Mouse (Mus musculus) liver, adult (tissue): ENCODE results near the gene Gramd1b.

Experiments
- GATA4 ChIP-seq: IDR thresholded peaks from 2 replicates; pipeline ENCODE4 v1.6.1; 2014; ENCODE audit warnings: mild to moderate bottlenecking, low read length; ENCODE audit not compliant: insufficient replicate concordance

Gramd1b gene

GRCm38 (mm10) chr9:40389175-40389574, 142.0 kb downstream of the Gramd1b start:
- TF ChIP-seq GATA4, result no peak

GRCm38 (mm10) chr9:40384781-40385180, 146.4 kb downstream of the Gramd1b start:
- no peak for TF ChIP-seq GATA4

GRCm38 (mm10) chr9:40382508-40382907, 148.7 kb downstream of the Gramd1b start:
- no peak for TF ChIP-seq GATA4

DNA sequence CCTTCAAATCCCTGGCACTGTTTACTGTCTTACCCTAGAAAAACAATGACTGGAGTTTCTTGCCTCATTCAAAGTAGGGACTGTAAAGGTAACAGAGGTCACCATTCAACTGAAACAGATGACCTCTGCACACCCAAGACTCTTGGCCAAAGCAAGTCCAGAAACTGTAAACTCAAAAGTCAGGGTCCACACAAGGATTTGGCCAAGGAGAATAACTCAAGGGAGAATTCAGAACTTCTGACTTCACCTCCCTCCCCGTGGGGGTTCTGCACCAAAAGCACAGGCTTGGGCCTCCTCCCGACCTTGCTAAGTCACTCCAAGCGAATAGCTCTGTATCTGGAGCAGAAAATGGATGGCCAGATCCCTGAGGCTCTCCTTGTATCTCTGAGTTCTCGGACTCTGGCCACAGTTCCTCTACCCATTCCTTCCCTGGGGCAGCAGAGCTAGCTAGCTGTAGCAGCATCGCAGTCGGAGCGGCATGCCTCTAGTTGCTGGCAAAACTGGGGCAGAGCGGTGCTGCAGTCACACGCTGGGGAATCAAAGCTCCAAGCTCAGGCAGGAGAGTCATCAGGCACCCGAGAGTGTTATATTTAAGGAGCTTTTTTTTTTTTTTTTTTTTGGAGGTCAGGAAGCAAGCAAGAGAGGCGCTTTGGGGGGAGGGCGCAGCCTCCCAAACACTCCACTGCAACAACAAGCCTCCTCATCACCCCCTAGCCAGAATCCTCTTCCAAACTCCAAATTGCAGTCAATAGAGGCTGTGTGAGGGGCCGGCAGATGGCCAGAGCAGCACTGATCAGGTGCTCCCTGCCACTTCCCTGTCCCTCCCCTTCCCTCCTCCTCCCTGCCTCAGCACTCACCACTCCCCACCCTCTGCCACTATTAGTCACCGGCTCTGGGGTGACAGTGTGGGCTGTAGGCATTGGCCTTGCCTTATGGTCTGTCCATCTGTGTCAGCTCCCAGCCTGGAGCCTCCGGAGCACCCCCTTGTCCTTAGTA, 149.5 kb downstream of the Gramd1b start:
- no peak for TF ChIP-seq GATA4

GRCm38 (mm10) chr9:40376711-40377410, 154.3 kb downstream of the Gramd1b start:
- TF ChIP-seq GATA4, result no peak

DNA sequence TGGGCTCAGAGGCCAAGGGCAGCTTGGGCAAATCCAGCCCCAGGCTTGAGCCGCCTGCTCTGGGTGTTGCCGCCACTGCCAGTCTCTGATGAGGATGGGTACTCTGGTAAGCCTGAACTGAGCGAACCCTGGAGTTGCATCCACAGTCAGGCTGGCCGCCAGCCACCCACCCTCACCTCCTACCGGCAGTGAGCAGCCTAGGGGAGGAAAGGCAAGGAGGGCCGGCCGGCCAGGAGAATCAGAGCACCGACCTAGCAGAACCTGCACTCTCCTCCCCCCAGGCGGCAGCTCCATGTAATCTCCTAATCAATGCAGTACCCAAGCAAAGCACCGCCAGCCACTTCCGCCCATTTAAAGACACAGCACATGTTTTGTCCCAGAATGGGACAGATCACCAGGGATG, 155.0 kb downstream of the Gramd1b start:
- no peak; the same call in 1 of the 2 replicates for TF ChIP-seq GATA4

DNA sequence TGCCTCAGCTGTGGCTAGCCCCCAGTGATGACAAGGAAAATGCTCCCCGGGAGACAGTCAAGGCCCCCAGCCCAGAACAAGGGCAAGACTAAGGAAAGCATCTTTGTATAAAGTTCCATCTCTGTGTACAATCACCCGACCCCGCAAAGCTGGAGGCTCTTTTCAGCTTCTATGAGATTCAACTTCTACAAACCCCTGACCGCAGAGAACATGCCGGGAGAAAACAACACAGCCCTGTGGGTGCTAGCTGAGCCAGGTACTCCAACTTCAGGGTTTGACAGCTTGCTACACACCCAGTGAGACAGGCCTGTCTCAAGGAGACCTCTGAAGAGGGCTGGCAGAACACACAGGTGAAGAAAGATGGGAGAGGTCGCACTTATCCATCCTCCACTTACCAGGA, 155.7 kb downstream of the Gramd1b start:
- TF ChIP-seq GATA4, result no peak

DNA sequence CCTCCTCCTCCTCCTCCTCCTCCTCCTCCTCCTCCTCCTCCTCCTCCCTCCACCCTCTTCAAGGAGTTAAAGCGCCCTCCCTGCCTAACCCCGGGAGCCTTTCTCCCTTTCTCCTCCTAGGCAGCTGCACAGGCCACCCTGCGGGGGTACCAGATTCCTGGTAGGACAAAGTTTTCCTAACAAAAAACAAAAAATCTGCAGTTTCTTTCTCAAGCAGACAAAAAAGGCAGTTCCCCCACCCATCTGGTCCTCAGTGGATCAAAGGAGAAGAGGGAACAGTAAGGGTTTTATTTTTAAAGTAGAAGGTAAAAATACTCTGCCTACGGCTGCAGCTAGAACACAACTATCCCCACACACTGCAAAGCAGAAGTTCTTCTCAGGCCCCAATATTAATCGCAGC, 156.2 kb downstream of the Gramd1b start:
- TF ChIP-seq GATA4, result no peak

GRCm38 (mm10) chr9:40374533-40374971, 156.6 kb downstream of the Gramd1b start:
- TF ChIP-seq GATA4, result no peak

- no peak for TF ChIP-seq GATA4
These were observed 157.1 kb downstream of the Gramd1b start for GRCm38 (mm10) chr9:40374052-40374451.

DNA sequence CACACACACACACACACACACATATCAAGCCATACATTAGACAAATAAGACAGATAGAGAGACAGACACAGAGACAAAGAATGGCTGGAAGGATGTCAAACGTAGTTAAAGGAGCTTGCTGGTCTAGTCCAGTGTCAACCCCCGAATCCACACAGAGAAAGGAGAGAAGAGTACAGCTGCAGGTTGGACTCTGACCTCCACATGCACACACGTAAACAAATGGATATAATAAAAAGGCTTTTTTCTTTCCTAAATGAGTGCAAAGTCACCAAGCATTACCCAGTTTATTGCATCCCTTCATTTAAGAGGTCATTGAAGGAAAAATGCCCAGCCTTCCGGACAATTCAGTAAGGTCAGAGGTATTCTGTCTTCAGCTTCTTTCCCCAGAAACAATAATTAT, 161.0 kb downstream of the Gramd1b start:
- TF ChIP-seq GATA4, result no peak

- no peak for TF ChIP-seq GATA4
These were observed 164.4 kb downstream of the Gramd1b start for GRCm38 (mm10) chr9:40366795-40367194.

GRCm38 (mm10) chr9:40364312-40364711, 166.9 kb downstream of the Gramd1b start:
- no peak for TF ChIP-seq GATA4

GRCm38 (mm10) chr9:40361970-40362369, 169.2 kb downstream of the Gramd1b start:
- TF ChIP-seq GATA4, result no peak

- TF ChIP-seq GATA4, result no peak
These were observed 172.7 kb downstream of the Gramd1b start for GRCm38 (mm10) chr9:40358408-40358896.

DNA sequence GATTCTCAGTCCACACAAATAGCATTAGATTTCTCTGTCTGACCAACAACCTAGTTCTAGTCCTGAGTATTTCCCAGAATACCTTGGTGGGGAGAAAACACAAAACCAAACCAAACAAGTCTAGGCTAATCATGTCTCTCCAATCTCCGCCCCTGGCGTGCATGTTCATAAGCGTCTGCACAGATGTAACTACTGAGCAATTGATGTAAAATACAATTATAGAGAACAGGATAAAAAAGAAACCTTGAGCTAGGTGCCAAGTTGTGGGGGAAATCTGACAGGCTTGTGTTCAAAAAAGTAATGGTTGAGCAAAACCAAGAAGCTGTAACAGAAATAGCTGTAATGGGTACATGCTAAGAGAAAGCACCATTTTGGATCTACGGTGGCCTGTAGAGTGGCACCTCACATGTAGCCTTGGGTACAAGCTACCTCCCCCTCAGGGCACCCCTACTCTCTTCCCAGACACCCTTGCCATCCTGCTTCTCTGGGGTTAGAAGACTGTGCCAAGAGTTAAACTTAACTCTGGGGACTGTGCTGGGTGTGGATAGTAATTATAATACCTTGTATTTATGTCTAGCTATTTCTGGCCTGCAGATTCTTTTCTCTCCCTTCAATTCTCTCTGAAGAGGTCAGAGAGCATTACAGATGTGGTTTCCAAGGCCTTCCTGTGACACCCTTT, 174.3 kb downstream of the Gramd1b start:
- TF ChIP-seq GATA4, result no peak

- TF ChIP-seq GATA4, result no peak
These were observed 174.8 kb downstream of the Gramd1b start for GRCm38 (mm10) chr9:40356368-40356767.
